Mouse (Mus musculus): ENCODE data around the gene Tgm6. TPM values are rescaled to one million over a fixed set of nuclear protein-coding genes. Genes with fewer than 3 reads are reported as not detected.

The Tgm6 gene
- polyA plus RNA-seq (2015; fragmentation: Nextera tagmentation; extraction: Ambion mirVana), result 0.59 TPM in 1 of 2 replicates, not detected in the other

DNA sequence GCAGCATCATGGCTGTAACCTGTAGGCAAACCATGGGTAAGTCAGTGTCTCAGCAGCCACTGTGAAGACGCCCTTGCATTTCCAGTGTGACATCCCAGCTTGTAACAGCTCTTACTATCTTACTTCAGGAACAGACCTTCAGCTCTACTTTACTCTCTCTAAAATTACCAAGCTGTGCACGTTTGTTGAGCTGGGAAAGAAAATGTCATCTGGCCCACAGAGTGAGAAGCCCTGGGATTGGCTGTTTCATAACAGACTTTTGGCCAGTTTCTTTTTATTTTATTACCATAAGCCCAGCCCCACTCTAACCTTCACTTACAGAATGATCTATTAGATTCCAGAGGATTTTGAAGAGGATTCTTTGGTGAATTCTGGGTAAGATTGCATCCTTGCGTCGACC is at the start of gene Tgm6:
TSS of gene Tgm6 (plus strand) at position 301 of the 400 bp plus-strand sequence.
- Histone ChIP-seq H3K9me3 (no peaks in the 10 kb centered on the region), H3K27me3 (no peaks in the 10 kb centered on the region), H3K9ac (no peak within 1 kb of the TSS), H3K4me2 (no peak within 1 kb of the TSS), H3K4me3 (no peak within 1 kb of the TSS), H3K27ac (replicated peaks) (peak within 1 kb of the TSS; percentile 48; the same call in 1 of the 2 replicates), H3K36me3 (no peaks in the 10 kb centered on the region), H3K4me1 (replicated peaks) (0 out of 2 replicates have a peak, but pooled peaks cover 8% of the 10 kb centered on the region)
- WGBS, result 75% methylated on average over 4 of the region's 4 CpGs
- ATAC-seq (ENCODE audit: low FRiP score, low read depth), result no peak

DNA sequence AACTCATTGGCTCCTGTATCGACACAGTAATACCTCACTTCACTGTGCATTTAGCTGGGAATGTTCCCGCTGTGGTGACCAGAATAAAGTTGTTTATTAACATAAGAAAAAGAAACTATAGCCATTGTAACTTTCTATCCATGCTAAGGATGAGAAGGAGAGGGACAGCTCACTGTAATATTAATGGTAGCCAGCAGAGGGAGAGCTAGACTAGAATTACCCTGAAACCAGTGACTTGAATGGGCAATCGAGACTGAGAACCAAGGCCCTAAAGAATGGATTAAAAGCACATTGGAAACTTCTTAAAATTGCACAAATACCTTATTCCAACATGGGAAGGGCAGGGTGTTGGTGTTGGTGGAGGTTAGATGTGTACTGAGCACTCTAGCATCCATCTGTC is 44.0 kb upstream of the Tgm6 start:
- H3K9me3 ChIP-seq, result no peaks in the 10 kb centered on the region
- H3K27me3 ChIP-seq, result no peaks in the 10 kb centered on the region
- ATAC-seq (ENCODE audit: low FRiP score, low read depth), result no peak
- H3K4me1 ChIP-seq (replicated peaks), result no peaks in the 10 kb centered on the region
- H3K27ac ChIP-seq (replicated peaks), result no peak overlapping the region
- H3K4me2 ChIP-seq, result no peak overlapping the region
- 26% methylated on average over 3 of the region's 3 CpGs for WGBS
- no peak overlapping the region for H3K9ac ChIP-seq
- H3K4me3 ChIP-seq, result no peak overlapping the region
- no peaks in the 10 kb centered on the region for H3K36me3 ChIP-seq

DNA sequence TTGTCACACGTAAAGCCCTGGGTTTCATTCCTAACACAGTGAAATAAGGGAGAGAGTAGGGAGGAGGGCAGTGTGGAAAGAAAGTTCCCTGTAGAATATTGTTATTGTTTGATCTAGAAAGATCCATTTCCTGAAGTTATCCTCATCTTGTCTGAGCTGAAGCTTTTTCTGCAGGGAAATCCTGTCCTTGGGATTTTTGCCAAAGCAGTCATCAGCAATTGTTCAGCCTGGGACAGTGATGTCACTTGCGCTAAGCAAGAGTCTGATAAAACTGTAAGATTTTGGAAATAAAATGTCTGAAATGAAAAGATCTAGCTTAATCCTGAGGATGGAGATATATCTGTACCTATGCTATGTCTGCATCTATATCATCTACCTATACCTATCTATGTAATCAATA is 41.8 kb upstream of the Tgm6 start:
- 86% methylated on average over 2 of the region's 2 CpGs for WGBS
- H3K9me3 ChIP-seq, result no peaks in the 10 kb centered on the region
- no peak overlapping the region for H3K27ac ChIP-seq (replicated peaks)
- H3K36me3 ChIP-seq, result no peaks in the 10 kb centered on the region
- H3K27me3 ChIP-seq, result no peaks in the 10 kb centered on the region
- H3K4me3 ChIP-seq, result no peak overlapping the region
- H3K4me2 ChIP-seq, result no peak overlapping the region
- no peak for ATAC-seq (ENCODE audit: low FRiP score, low read depth)
- no peaks in the 10 kb centered on the region for H3K4me1 ChIP-seq (replicated peaks)
- H3K9ac ChIP-seq, result no peak overlapping the region

DNA sequence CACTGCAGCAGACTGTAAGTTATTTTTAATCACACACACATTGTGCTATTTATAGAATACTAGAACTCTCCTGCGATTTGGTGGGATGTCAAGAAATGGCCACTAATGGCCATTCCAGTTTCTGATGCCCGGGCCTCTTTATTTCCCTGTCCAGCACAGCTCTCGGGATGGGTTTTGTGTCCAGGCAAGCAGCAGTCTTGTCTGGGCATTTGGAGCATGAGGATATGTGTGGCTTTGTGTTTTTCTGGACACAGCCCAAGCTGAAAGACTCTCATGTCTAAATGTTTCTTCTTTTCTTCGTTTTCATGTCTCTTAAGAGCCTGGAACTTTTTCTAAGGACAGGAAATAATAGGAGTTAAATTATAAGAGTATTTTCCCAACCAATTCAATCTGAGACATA is 588 bp downstream of the Tgm6 start:
- Histone ChIP-seq H3K27ac (replicated peaks) (peak overlapping the region; percentile 48; the same call in 1 of the 2 replicates), H3K4me1 (replicated peaks) (0 out of 2 replicates have a peak, but pooled peaks cover 8% of the 10 kb centered on the region), H3K9me3 (no peaks in the 10 kb centered on the region), H3K4me3 (no peak overlapping the region), H3K4me2 (no peak overlapping the region), H3K27me3 (no peaks in the 10 kb centered on the region), H3K9ac (no peak overlapping the region), H3K36me3 (no peaks in the 10 kb centered on the region)
- 60% methylated on average over 4 of the region's 4 CpGs for WGBS
- ATAC-seq (ENCODE audit: low FRiP score, low read depth), result no peak

DNA sequence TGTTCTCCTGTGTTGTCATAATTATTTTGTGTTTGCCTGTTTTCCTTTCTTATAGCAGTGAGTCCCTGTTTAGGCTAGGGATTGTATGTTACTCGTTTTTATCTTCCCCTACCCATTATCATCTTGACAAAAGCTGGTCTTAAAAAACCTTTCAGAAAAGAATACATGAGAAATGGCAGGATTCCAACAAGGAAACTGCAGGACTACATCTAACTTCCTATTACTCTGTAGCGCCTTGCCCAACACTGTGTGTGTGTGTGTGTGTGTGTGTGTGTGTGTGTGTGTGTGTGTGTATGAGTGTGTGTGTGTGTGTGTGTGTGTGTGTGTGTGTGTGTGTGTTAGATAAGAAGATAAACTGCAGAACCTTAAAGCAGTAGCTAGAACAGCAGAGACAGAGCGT is 1.2 kb downstream of the Tgm6 start:
- no peaks in the 10 kb centered on the region for H3K9me3 ChIP-seq
- H3K27ac ChIP-seq (replicated peaks), result peak overlapping the region; percentile 45; the same call in 1 of the 2 replicates
- no peak overlapping the region for H3K4me2 ChIP-seq
- H3K36me3 ChIP-seq, result no peaks in the 10 kb centered on the region
- H3K4me3 ChIP-seq, result no peak overlapping the region
- WGBS, result 27% methylated on average over 3 of the region's 3 CpGs
- no peaks in the 10 kb centered on the region for H3K27me3 ChIP-seq
- no peak for ATAC-seq (ENCODE audit: low FRiP score, low read depth)
- 0 out of 2 replicates have a peak, but pooled peaks cover 8% of the 10 kb centered on the region for H3K4me1 ChIP-seq (replicated peaks)
- no peak overlapping the region for H3K9ac ChIP-seq

DNA sequence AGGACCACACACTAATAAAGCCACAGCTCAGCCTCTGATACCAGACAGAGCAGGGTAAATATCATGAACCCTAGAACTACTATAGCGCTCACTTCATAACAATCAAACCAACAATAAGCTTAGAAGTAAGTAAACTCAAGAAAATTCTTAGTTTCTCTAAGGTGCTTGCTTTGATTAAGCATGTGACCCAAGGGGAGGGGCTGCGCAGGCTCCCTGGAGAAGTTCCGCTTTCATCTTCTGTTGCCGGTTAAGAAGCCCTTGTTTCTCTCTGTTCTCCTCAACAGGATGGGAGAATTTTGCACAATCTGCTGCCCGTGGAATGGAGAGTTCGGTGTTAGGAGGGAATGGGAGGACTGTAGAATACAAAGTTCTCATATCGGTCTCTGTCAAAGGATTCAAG is 6.4 kb downstream of the Tgm6 start:
- 79% methylated on average over 7 of the region's 7 CpGs for WGBS
- H3K4me1 ChIP-seq (replicated peaks), result no peaks in the 10 kb centered on the region
- H3K4me2 ChIP-seq, result no peak overlapping the region
- no peaks in the 10 kb centered on the region for H3K27me3 ChIP-seq
- no peak overlapping the region for H3K9ac ChIP-seq
- no peaks in the 10 kb centered on the region for H3K9me3 ChIP-seq
- no peak for ATAC-seq (ENCODE audit: low FRiP score, low read depth)
- no peaks in the 10 kb centered on the region for H3K36me3 ChIP-seq
- H3K4me3 ChIP-seq, result no peak overlapping the region
- no peak overlapping the region for H3K27ac ChIP-seq (replicated peaks)

DNA sequence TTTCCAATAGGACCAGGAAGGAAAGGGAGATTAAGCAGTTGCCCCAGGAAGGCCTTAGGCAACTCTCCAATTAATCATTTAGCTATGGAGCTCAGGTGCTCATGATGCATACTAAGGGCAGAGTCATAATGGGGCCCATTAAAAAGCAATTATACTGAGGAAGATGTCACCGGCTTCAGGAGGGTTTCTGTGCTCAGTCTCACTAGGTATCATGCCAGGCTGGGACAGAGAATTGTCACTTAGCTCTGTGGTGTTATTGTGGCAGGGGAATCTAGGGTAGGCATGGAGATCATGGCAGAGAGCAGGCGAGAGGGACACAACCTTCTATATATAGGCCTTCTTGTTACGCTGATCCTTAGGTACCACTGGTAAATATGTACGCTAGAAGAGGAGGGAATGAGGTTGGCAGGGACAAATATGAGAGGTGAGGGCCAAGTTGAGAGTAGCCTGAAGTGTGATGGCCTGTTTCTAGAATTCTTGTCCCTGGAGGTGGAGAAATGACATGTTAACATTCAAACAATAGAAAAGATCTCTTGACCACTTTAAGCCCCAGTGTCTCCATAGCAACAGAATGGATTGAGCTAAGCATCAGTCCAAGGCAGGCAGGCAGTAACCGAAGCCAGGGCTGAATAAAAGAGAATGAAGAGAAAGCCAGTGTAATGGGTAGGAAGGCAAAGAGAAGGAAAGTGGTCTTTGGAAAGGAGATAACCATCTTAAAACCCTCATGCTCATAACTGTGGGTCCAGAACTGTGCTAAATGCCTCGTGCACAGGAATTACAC is 13.3 kb downstream of the Tgm6 start:
- no peak overlapping the region for H3K4me2 ChIP-seq
- no peaks in the 10 kb centered on the region for H3K27me3 ChIP-seq
- no peaks in the 10 kb centered on the region for H3K36me3 ChIP-seq
- no peak overlapping the region for H3K4me3 ChIP-seq
- no peaks in the 10 kb centered on the region for H3K9me3 ChIP-seq
- peak; percentile 83 for ATAC-seq (ENCODE audit: low FRiP score, low read depth)
- peaks cover 13% of the 10 kb centered on the region for H3K4me1 ChIP-seq (replicated peaks)
- peak overlapping the region; percentile 58 for H3K27ac ChIP-seq (replicated peaks)
- 49% methylated on average over 6 of the region's 6 CpGs for WGBS
- no peak overlapping the region for H3K9ac ChIP-seq

DNA sequence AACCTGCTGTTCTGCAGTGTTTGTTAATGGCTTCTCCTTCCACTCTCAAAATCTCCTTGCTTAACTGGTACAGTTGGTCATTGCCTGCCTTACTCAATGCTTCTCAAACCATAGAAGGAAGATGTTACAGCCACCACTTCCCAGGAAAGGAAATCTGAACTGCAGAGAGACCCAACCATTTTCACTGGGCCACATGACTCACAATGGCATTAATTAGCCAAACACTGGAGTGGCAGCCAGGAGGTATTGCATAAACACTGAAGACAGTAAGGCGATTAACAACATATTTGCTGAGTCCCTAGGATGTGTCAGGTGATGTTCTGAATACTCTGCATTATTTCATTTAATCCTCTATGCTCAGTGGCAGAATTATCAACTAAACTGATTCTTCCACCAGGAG is 13.9 kb downstream of the Tgm6 start:
- WGBS, result 71% methylated on average over 1 of the region's 1 CpGs
- no peak for ATAC-seq (ENCODE audit: low FRiP score, low read depth)
- Histone ChIP-seq H3K27ac (replicated peaks) (peak overlapping the region; percentile 58), H3K4me3 (no peak overlapping the region), H3K27me3 (no peaks in the 10 kb centered on the region), H3K36me3 (no peaks in the 10 kb centered on the region), H3K9ac (no peak overlapping the region), H3K4me1 (replicated peaks) (peaks cover 13% of the 10 kb centered on the region), H3K4me2 (no peak overlapping the region), H3K9me3 (no peaks in the 10 kb centered on the region)

DNA sequence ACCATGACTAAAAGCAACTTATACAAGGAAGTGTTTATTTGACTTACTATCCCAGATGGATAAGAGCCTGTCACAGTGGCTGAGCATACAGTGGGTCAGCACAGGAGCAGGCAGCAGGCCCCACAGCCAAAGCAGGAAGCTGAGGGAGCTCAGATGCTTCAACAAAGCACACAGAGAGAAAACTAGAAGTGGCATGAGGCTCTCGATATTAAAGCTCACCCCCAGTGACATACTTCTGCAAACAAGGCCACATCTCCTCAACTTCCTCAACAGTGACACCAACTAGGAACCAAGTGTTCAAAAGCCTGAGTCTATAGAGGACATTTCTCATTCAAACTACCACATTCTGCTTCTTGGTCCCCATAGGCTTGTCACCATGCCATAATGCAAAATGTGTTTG is 17.5 kb downstream of the Tgm6 start:
- WGBS, result 88% methylated on average over 1 of the region's 1 CpGs
- no peaks in the 10 kb centered on the region for H3K9me3 ChIP-seq

DNA sequence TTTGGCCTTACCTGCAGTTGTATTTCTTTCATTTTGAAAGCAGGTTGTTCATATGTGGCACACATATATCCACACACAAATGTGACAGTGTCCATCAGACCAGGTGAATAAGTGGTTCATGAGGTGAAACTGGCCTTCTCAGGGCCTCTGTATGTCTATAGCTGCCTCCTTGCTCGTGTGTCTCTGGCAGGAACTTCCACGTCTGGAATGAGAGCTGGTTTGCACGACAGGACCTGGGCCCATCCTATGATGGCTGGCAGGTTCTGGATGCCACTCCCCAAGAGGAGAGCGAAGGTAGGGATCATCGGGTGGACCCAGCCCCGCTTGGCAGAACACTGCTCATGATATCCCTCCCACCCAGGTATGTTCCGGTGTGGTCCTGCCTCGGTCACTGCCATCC is 30.8 kb downstream of the Tgm6 start:
- Histone ChIP-seq H3K27ac (replicated peaks) (no peak overlapping the region), H3K27me3 (no peaks in the 10 kb centered on the region), H3K9ac (no peak overlapping the region), H3K4me1 (replicated peaks) (no peaks in the 10 kb centered on the region), H3K9me3 (no peaks in the 10 kb centered on the region), H3K4me3 (no peak overlapping the region), H3K4me2 (no peak overlapping the region), H3K36me3 (no peaks in the 10 kb centered on the region)
- no peak for ATAC-seq (ENCODE audit: low FRiP score, low read depth)
- WGBS, result 93% methylated on average over 8 of the region's 8 CpGs

More for the DNA sequence above, 17.5 kb downstream of the Tgm6 start:
- Histone ChIP-seq H3K27me3 (no peaks in the 10 kb centered on the region), H3K4me3 (no peak overlapping the region), H3K4me1 (replicated peaks) (peaks cover 13% of the 10 kb centered on the region), H3K27ac (replicated peaks) (no peak overlapping the region), H3K4me2 (no peak overlapping the region), H3K9ac (no peak overlapping the region), H3K36me3 (no peaks in the 10 kb centered on the region)
- no peak for ATAC-seq (ENCODE audit: low FRiP score, low read depth)

DNA sequence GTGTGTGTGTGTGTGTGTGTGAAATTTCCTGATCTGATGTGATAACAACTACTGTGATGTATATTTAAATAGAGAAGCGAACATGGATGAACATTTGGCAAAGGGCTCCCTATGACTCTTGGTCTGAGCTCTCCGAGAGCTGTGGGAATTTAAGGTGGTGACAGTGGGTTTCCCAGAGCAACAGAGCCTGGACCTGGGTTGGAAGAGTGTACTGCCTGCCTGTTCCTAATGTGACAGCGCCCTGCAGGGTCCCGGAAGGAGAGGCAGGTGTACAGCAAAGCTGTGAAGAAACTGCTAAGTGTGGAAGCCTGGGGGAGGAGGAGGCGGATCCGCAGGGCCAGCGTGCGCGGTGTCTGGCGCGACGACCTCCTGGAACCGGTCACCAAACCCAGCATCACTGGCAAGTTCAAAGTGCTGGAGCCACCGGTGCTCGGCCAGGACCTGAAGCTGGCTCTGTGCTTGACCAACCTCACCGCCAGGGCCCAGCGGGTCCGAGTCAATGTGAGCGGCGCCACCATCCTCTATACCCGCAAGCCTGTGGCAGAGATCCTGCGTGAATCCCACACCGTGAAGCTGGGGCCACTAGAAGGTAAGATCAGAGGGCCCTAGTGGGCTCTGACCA is 32.6 kb downstream of the Tgm6 start:
- no peaks in the 10 kb centered on the region for H3K9me3 ChIP-seq
- H3K27me3 ChIP-seq, result no peaks in the 10 kb centered on the region
- no peak overlapping the region for H3K27ac ChIP-seq (replicated peaks)
- H3K4me1 ChIP-seq (replicated peaks), result no peaks in the 10 kb centered on the region
- 89% methylated on average over 23 of the region's 23 CpGs for WGBS
- no peak overlapping the region for H3K4me2 ChIP-seq
- H3K36me3 ChIP-seq, result no peaks in the 10 kb centered on the region
- no peak for ATAC-seq (ENCODE audit: low FRiP score, low read depth)
- H3K9ac ChIP-seq, result no peak overlapping the region
- H3K4me3 ChIP-seq, result no peak overlapping the region

DNA sequence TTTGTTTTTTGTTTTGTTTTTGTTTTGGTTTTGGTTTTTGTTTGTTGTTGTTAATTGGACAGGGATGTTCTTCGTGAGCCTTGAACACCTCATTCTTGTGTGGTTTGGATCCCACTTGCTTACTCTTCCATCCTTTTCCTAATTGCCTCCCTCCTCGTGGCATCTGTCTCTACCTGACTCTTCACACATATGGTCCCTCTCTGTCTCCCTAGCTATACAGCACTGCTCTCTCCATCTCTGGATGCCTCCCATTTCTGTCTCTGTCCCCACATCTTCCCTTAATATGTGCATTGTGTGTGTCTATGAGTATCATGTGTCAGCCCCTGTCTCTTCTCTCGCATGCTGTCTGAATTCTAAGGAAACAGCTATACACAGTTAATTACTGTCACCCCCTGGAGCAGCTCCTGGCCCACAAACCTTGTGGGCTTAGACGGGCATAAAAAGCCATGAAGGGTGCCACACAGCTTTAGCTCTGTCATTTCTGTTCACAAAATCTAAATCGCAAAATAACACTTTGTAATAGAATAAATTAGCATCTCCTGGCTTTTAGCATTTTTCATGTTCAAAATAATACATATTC is 34.0 kb downstream of the Tgm6 start:
- H3K4me2 ChIP-seq, result no peak overlapping the region
- H3K27me3 ChIP-seq, result no peaks in the 10 kb centered on the region
- no peaks in the 10 kb centered on the region for H3K36me3 ChIP-seq
- WGBS, result 65% methylated on average over 5 of the region's 5 CpGs
- no peak overlapping the region for H3K4me3 ChIP-seq
- H3K4me1 ChIP-seq (replicated peaks), result no peaks in the 10 kb centered on the region
- no peak for ATAC-seq (ENCODE audit: low FRiP score, low read depth)
- no peak overlapping the region for H3K9ac ChIP-seq
- no peak overlapping the region for H3K27ac ChIP-seq (replicated peaks)
- no peaks in the 10 kb centered on the region for H3K9me3 ChIP-seq

Measured in hindbrain, embryonic 15.5 days (tissue).